Mouse (Mus musculus) liver, embryonic 13.5 days (tissue): Measurements from ENCODE around the gene Vmn2r4. TPM values are rescaled to one million over a fixed set of nuclear protein-coding genes. Genes with fewer than 3 reads are reported as not detected.
"Not testable (repeated sequence)": the region's sequence is repeated elsewhere in the genome, so short reads cannot be mapped to it uniquely, and the experiment has no call there.

ENCODE experiments used
- ATAC-seq: fragments of 200-750 bp; cut with Nextera tagmentation; 2 replicates; pipeline ENCODE4 v1.8.0; 2017; ENCODE audit warnings: low read depth, mild to moderate bottlenecking, moderate number of reproducible peaks, moderate library complexity
- DNase-seq: peaks from one replicate; pipeline ENCODE4 v3.0.0; 2022
- H3K27ac ChIP-seq: fragments of 300-500 bp; sonication (generic); 2 replicates; pipeline ENCODE4 v1.5.1; 2015; ENCODE audit warnings: moderate library complexity, mild to moderate bottlenecking, inconsistent platforms
- H3K27me3 ChIP-seq: fragments of 300-500 bp; sonication (generic); 2 replicates; pipeline ENCODE4 v1.6.1; 2015; ENCODE audit warnings: mild to moderate bottlenecking, inconsistent platforms
- H3K36me3 ChIP-seq: fragments of 300-500 bp; sonication (generic); 2 replicates; pipeline ENCODE4 v1.6.1; 2015; ENCODE audit warnings: mild to moderate bottlenecking, inconsistent platforms
- H3K4me1 ChIP-seq: fragments of 300-500 bp; sonication (generic); replicated peaks from 2 replicates; pipeline ENCODE4 v1.6.1; 2015; ENCODE audit warnings: inconsistent platforms
- H3K4me2 ChIP-seq: fragments of 300-500 bp; sonication (generic); 2 replicates; pipeline ENCODE4 v1.6.1; 2015; ENCODE audit warnings: inconsistent platforms, mild to moderate bottlenecking, moderate library complexity
- H3K4me3 ChIP-seq: fragments of 300-500 bp; sonication (generic); replicated peaks from 2 replicates; pipeline ENCODE4 v1.5.1; 2015; ENCODE audit warnings: mild to moderate bottlenecking, inconsistent platforms
- H3K9ac ChIP-seq: fragments of 300-500 bp; sonication (generic); 2 replicates; pipeline ENCODE4 v1.6.1; 2015; ENCODE audit warnings: mild to moderate bottlenecking, inconsistent platforms
- H3K9me3 ChIP-seq: fragments of 300-500 bp; sonication (generic); replicated peaks from 2 replicates; pipeline ENCODE4 v1.6.1; 2016; ENCODE audit warnings: inconsistent platforms
- WGBS: fragments of 180-500 bp; shearing (Covaris S2); methylation state at CpG from one replicate; pipeline ENCODE4 v1.1.7; 2015; ENCODE audit not compliant: insufficient replicate concordance; 5-methylcytosine and 5-hydroxymethylcytosine counted together
- polyA plus RNA-seq: library from polyadenylated mRNA; unstranded; fragments of >200 nt; fragmentation: Nextera tagmentation; extraction: Ambion mirVana; gene quantifications from 2 replicates; pipeline ENCODE4 v1.2.1, GENCODE M21; 2015

Gene Vmn2r4
- not detected in 2 replicates for polyA plus RNA-seq

DNA sequence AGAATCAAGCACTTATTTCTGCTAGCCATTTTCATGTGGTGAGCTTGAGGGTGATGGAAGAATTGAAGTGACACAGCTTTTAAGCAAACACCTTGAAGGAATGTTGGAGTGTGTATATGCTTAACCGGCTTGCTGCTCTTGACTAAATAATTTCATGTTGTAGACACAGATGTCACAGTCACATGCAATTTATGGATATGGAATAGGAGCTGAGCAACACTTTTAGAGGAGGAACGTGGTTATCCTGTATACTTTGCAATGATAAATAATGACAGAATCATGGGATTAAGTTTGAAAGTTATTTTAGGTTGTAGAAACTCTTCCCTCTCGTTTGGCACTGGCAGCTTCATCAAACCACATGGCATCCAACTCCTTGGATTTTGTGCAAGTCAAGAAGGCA, at the start of gene Vmn2r4:
Gene Vmn2r4 (minus strand): TSS at position 101 of the 400 bp plus-strand sequence.
- not testable (repeated sequence) for H3K36me3 ChIP-seq, DNase-seq, H3K27ac ChIP-seq, H3K4me3 ChIP-seq, H3K4me1 ChIP-seq, H3K9ac ChIP-seq, H3K4me2 ChIP-seq, H3K27me3 ChIP-seq, ATAC-seq, H3K9me3 ChIP-seq
- 46% methylated on average over 3 of the region's 3 CpGs for WGBS

DNA sequence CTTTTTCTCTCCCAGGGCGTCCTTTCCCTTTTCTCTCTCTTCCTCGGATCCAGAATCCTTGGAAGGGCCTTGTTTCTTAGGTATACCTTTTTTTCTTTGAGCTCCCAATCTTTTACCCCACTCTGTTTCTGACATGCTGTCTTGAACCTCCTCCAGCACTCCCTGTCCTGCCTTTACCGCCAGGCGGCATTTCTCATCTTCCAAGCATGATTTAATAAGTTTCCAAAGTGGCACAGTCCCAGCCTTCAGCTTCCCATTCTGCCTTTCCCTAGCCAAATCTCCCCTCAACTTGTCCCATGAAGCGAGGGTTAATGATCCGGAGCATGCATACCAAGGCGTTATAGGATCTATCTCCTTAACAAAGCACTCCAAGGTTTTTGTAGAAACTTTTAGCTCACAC, 19.1 kb upstream of the Vmn2r4 start:
- DNase-seq, H3K9me3 ChIP-seq, H3K27ac ChIP-seq, H3K4me1 ChIP-seq, H3K27me3 ChIP-seq, H3K36me3 ChIP-seq, H3K4me3 ChIP-seq, ATAC-seq, H3K9ac ChIP-seq, H3K4me2 ChIP-seq: not testable (repeated sequence)
- 65% methylated on average over 7 of the region's 7 CpGs for WGBS

DNA sequence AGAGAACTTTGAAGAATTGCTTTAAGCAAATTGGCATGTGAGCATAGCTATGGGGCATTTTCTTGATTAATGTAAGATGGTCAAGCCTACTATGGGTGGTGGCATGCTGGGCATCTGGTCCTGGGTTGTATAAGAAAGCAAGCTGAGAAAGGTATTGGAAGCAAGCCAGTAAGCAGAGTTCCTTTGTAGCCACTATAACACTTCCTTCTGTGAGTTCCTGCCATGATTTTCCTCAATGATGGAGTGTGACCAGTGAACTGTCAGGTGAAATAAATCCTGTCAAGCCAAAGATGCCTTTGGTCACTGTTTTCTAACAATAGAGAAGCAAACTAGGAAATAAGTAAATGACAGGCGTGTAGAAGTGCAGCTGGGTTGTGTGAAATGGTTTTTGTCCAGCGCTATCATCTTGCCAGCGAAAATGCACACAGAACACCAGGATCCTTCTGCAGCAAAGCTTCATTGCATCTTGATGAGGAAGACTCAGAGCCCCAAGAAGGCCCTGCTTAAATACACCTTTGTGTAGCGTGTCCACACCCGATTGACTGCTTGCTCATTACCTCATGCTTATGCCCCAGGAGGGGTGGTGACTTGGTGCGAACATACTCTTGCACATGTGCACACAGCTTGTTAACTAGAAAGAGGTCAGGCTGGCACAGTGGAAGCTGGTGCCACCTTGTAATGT, 13.1 kb upstream of the Vmn2r4 start:
- not testable (repeated sequence) for H3K27ac ChIP-seq, DNase-seq, H3K36me3 ChIP-seq, H3K9me3 ChIP-seq, H3K9ac ChIP-seq, H3K4me1 ChIP-seq, H3K27me3 ChIP-seq, ATAC-seq, H3K4me3 ChIP-seq, H3K4me2 ChIP-seq
- WGBS: 77% methylated on average over 6 of the region's 6 CpGs

DNA sequence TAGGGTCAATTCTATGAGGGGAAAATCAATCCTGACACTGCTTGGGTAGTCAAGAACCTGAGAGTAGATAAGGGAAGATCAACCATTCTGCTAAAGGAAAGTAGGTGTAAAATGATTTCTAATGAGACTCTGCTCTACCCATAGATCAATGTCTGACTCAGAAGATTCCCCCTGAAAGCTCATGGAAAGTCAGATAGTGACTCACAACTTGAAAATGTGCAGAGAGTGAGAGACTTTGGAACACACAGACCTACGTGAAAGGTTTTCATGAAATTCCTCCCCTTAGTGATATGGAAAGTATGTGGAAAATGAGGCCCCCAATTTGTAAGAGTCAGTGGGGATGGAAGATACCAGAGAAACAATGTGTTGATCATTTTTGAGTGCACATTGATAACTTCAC, 7.0 kb upstream of the Vmn2r4 start:
- H3K4me1 ChIP-seq, DNase-seq, H3K27ac ChIP-seq, H3K4me2 ChIP-seq, H3K9ac ChIP-seq, H3K36me3 ChIP-seq, ATAC-seq, H3K4me3 ChIP-seq, H3K9me3 ChIP-seq, H3K27me3 ChIP-seq: not testable (repeated sequence)
- WGBS: 57% methylated on average over 1 of the region's 1 CpGs

DNA sequence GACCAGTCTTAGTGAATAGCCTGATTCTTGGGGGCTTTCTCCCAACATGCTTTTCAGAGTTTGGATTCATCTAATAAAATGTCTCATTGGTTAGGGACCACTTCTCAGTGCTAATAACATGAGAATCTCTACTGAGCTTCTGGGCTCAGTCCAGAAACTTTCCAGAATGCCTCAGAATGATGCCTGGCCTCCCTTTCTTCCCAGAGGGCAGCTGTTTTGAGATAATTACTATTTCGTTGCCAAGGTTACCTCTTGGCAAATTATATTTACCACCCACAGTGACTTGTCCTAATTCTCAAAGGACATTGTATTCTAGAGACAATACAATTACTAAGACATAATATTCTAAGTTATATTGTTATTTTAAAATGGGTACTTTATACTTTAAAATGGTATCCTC, 2.3 kb upstream of the Vmn2r4 start:
- DNase-seq, H3K9ac ChIP-seq, ATAC-seq, H3K4me1 ChIP-seq, H3K36me3 ChIP-seq, H3K27ac ChIP-seq, H3K9me3 ChIP-seq, H3K4me3 ChIP-seq, H3K4me2 ChIP-seq, H3K27me3 ChIP-seq: not testable (repeated sequence)
- WGBS: 41% methylated on average over 1 of the region's 1 CpGs

DNA sequence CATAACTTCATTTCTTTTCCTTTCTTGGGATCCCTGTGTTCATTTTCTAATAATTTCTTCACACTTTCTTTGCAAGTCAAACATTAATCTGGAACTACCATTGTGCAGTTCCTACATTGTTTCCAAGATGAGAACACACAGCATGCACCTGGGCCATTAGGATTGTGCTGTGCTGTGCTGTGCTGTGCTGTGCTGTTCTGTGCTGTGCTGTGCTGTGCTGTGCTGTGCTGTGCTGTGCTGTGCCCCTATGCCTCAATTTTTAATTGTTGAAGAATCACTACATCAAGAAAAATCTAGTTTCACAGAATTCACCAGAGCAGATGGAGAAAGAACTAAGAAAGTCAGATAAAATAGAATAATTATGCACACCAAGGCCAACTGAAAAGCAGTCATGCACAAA, 915 bp downstream of the Vmn2r4 start:
- DNase-seq, ATAC-seq, H3K9me3 ChIP-seq, H3K4me3 ChIP-seq, H3K27ac ChIP-seq, H3K4me1 ChIP-seq, H3K9ac ChIP-seq, H3K4me2 ChIP-seq, H3K36me3 ChIP-seq, H3K27me3 ChIP-seq: not testable (repeated sequence)

DNA sequence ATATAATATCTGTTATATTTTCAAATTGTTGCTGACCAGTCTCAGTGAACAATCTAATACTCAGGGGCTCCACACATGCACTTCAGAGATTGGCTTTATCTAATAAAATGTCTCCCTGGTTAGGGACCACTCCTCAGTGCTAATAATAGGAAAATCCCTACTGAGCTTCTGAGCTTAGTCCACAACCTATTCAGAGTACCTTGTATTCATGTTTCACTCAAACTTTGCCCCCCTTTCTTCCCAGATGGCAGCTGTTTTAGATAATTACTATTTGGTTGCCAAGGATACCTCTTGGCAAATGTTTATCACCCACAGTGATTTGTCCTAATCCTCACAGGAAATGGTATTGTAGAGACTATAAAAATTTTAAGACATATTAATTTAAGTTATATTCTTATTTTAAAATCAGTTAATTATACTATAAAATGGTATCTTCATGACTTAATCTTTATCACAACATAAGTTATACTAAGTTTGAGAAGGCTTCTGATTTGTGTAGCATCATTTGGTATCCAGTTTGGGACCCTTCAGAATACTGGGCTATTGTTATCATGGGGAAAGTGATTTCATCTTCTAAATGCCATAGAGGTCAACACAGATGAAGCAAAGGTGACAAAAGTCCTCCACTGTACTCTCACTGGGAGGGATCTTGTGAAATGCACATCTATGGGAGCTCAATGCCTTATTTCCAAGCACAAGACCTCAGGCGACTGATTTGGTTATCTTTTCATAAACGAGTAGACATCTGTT, 55.7 kb downstream of the Vmn2r4 start:
- 49% methylated on average over 2 of the region's 2 CpGs for WGBS
- Histone ChIP-seq H3K9ac (no peak overlapping the region), H3K4me1 (no peaks in the 10 kb centered on the region), H3K4me3 (no peak overlapping the region), H3K27me3 (no peaks in the 10 kb centered on the region), H3K4me2 (no peak overlapping the region), H3K27ac (no peak overlapping the region), H3K9me3 (no peaks in the 10 kb centered on the region), H3K36me3 (no peaks in the 10 kb centered on the region)
- DNase-seq (no peak), ATAC-seq (no peak)

Other genes starting within 250 kb of the Vmn2r4 start
- not detected in 2 replicates for gene Vmn2r3, start 125.7 kb downstream of the Vmn2r4 start, polyA plus RNA-seq
- not detected in 2 replicates for gene Vmn2r5, start 94.5 kb upstream of the Vmn2r4 start, polyA plus RNA-seq
- gene Vmn2r6, start 150.5 kb upstream of the Vmn2r4 start, polyA plus RNA-seq: not detected in 2 replicates